Mouse (Mus musculus): ENCODE measurements around the gene Aldh18a1.

DNA sequence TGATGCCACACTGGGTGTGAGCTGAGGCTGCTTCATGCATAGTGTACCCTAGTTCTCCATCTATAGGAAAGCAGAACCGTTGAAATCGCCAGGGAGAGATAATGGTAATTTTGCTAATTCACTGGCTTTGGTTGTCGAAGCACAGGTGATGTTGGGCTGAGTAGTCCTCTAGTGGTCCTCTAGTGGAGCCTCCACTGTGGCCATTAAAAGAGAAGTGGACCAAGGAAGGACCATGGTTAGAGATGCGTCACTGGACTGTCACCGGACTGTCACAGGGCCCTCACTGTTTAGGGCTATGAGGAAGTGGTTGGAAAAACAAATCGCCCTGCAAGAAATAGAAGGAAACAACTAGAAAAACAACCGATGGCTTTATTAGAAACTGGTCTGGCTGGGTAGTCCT, 49.3 kb upstream of the Aldh18a1 start:
- no peak for TF ChIP-seq CTCF (IDR thresholded peaks at IDR 0.05; ENCODE audit: low read depth, low read length)
- TF ChIP-seq GATA1 (IDR thresholded peaks at IDR 0.05; ENCODE audit: borderline replicate concordance, low read length): no peak
- TF ChIP-seq POLR2AphosphoS5 (IDR thresholded peaks at IDR 0.05; ENCODE audit: insufficient replicate concordance, low read depth, low read length): no peak
- no peak for TF ChIP-seq TAL1 (conservative IDR thresholded peaks at IDR 0.05; ENCODE audit: low read depth, low read length)
